Mouse (Mus musculus): ENCODE results near the gene Tfam. TPM values are rescaled to one million over a fixed set of nuclear protein-coding genes. Genes with fewer than 3 reads are reported as not detected.

Tfam gene
- polyA plus RNA-seq, 1 experiment = 12.6 TPM

- no peak for TF ChIP-seq POLR2A (IDR thresholded peaks at IDR 0.05; ENCODE audit: control insufficient read depth, extremely low read depth, insufficient read depth, low read length, poor library complexity)
- no peak for TF ChIP-seq CTCF (IDR thresholded peaks at IDR 0.05; ENCODE audit: borderline replicate concordance, control insufficient read depth, extremely low read depth, insufficient read depth, low read length, poor library complexity)
- no peak for DNase-seq
- H3K36me3 ChIP-seq (ENCODE audit: control insufficient read depth, insufficient read depth, low read length) = no peaks in the 10 kb centered on the region
- peaks cover 11% of the 10 kb centered on the region; the same call in 1 of the 2 replicates for H3K4me1 ChIP-seq (replicated peaks; ENCODE audit: control insufficient read depth, insufficient read depth, low read length)
- H3K27ac ChIP-seq (ENCODE audit: control insufficient read depth, insufficient read depth, low read length) = no peak overlapping the region
- H3K4me3 ChIP-seq (ENCODE audit: control insufficient read depth, insufficient read depth, low read length) = no peak overlapping the region
- 93% methylated on average over 11 of the region's 11 CpGs for WGBS
- H3K27me3 ChIP-seq (ENCODE audit: control insufficient read depth, insufficient read depth, low read length) = no peaks in the 10 kb centered on the region
Observed at GRCm38 (mm10) chr10:71267511-71267910, 29.4 kb upstream of the Tfam start.

GRCm38 (mm10) chr10:71265067-71265466, 27.0 kb upstream of the Tfam start:
- WGBS = 93% methylated on average over 4 of the region's 4 CpGs
- TF ChIP-seq CTCF (IDR thresholded peaks at IDR 0.05; ENCODE audit: borderline replicate concordance, control insufficient read depth, extremely low read depth, insufficient read depth, low read length, poor library complexity) (no peak), POLR2A (IDR thresholded peaks at IDR 0.05; ENCODE audit: control insufficient read depth, extremely low read depth, insufficient read depth, low read length, poor library complexity) (no peak)
- DNase-seq = no peak
- no peak overlapping the region for H3K27ac ChIP-seq (ENCODE audit: control insufficient read depth, insufficient read depth, low read length)
- H3K36me3 ChIP-seq (ENCODE audit: control insufficient read depth, insufficient read depth, low read length) = peaks cover 4% of the 10 kb centered on the region; the same call in 1 of the 2 replicates
- H3K27me3 ChIP-seq (ENCODE audit: control insufficient read depth, insufficient read depth, low read length) = no peaks in the 10 kb centered on the region
- H3K4me3 ChIP-seq (ENCODE audit: control insufficient read depth, insufficient read depth, low read length) = no peak overlapping the region
- H3K4me1 ChIP-seq (replicated peaks; ENCODE audit: control insufficient read depth, insufficient read depth, low read length) = peaks cover 11% of the 10 kb centered on the region; the same call in 1 of the 2 replicates

DNA sequence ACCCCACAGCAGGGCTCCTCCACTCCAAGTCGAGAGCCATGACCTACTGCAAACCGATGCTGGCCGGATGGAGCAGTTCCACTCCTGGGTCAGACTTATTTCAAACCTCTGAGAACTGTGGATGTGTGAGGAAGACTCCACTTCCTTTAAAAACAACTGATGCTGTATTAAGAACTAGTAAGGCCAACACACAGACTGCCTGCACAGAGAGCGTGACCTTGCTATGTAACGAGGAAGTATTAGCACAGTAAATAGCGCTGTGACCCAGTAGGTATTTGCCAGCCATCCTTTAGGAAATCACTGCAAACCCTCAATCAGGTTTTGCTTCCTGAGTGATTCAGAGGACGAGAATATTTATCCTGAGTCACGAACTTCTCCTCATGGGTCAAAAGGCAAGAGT, 23.6 kb upstream of the Tfam start:
- 92% methylated on average over 8 of the region's 8 CpGs for WGBS
- TF ChIP-seq CTCF (IDR thresholded peaks at IDR 0.05; ENCODE audit: borderline replicate concordance, control insufficient read depth, extremely low read depth, insufficient read depth, low read length, poor library complexity) (no peak), POLR2A (IDR thresholded peaks at IDR 0.05; ENCODE audit: control insufficient read depth, extremely low read depth, insufficient read depth, low read length, poor library complexity) (no peak)

GRCm38 (mm10) chr10:71258943-71259342, 20.9 kb upstream of the Tfam start:
- Histone ChIP-seq H3K36me3 (ENCODE audit: control insufficient read depth, insufficient read depth, low read length) (peaks cover 45% of the 10 kb centered on the region), H3K4me1 (replicated peaks; ENCODE audit: control insufficient read depth, insufficient read depth, low read length) (peaks cover 3% of the 10 kb centered on the region; the same call in 1 of the 2 replicates), H3K4me3 (ENCODE audit: control insufficient read depth, insufficient read depth, low read length) (no peak overlapping the region), H3K27ac (ENCODE audit: control insufficient read depth, insufficient read depth, low read length) (no peak overlapping the region), H3K27me3 (ENCODE audit: control insufficient read depth, insufficient read depth, low read length) (no peaks in the 10 kb centered on the region)
- 92% methylated on average over 5 of the region's 5 CpGs for WGBS
- no peak for TF ChIP-seq CTCF (IDR thresholded peaks at IDR 0.05; ENCODE audit: borderline replicate concordance, control insufficient read depth, extremely low read depth, insufficient read depth, low read length, poor library complexity)
- no peak for TF ChIP-seq POLR2A (IDR thresholded peaks at IDR 0.05; ENCODE audit: control insufficient read depth, extremely low read depth, insufficient read depth, low read length, poor library complexity)
- no peak for DNase-seq

More for the DNA sequence above, 23.6 kb upstream of the Tfam start:
- H3K36me3 ChIP-seq (ENCODE audit: control insufficient read depth, insufficient read depth, low read length) = peaks cover 24% of the 10 kb centered on the region
- no peak for DNase-seq
- no peaks in the 10 kb centered on the region for H3K27me3 ChIP-seq (ENCODE audit: control insufficient read depth, insufficient read depth, low read length)
- H3K4me3 ChIP-seq (ENCODE audit: control insufficient read depth, insufficient read depth, low read length) = no peak overlapping the region
- H3K4me1 ChIP-seq (replicated peaks; ENCODE audit: control insufficient read depth, insufficient read depth, low read length) = peaks cover 11% of the 10 kb centered on the region; the same call in 1 of the 2 replicates
- no peak overlapping the region for H3K27ac ChIP-seq (ENCODE audit: control insufficient read depth, insufficient read depth, low read length)

GRCm38 (mm10) chr10:71258516-71258915, 20.4 kb upstream of the Tfam start:
- Histone ChIP-seq H3K36me3 (ENCODE audit: control insufficient read depth, insufficient read depth, low read length) (peaks cover 45% of the 10 kb centered on the region), H3K27ac (ENCODE audit: control insufficient read depth, insufficient read depth, low read length) (no peak overlapping the region), H3K4me3 (ENCODE audit: control insufficient read depth, insufficient read depth, low read length) (no peak overlapping the region), H3K27me3 (ENCODE audit: control insufficient read depth, insufficient read depth, low read length) (no peaks in the 10 kb centered on the region), H3K4me1 (replicated peaks; ENCODE audit: control insufficient read depth, insufficient read depth, low read length) (no peaks in the 10 kb centered on the region)
- WGBS = 94% methylated on average over 8 of the region's 8 CpGs
- no peak for DNase-seq
- no peak for TF ChIP-seq POLR2A (IDR thresholded peaks at IDR 0.05; ENCODE audit: control insufficient read depth, extremely low read depth, insufficient read depth, low read length, poor library complexity)
- TF ChIP-seq CTCF (IDR thresholded peaks at IDR 0.05; ENCODE audit: borderline replicate concordance, control insufficient read depth, extremely low read depth, insufficient read depth, low read length, poor library complexity) = no peak

DNA sequence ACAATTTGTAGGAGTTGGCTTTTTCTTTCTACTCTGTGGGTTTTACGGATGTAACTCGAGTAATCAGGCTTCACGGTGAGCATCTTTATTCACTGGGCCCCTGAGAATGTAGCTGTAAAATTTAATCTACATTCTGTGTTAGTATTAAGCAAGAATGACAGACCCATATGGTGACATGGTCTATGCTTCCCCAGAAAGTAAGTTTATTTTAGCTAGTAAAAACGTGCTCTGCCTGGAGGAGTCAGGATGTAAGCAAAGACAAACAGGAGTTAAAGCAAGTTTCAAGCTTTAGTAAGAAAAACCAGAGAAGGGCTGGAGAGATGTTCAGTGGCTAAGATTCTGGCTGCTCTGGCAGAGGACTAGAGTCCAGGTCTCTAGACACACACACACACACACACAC, 15.1 kb upstream of the Tfam start:
- Histone ChIP-seq H3K36me3 (ENCODE audit: control insufficient read depth, insufficient read depth, low read length) (peaks cover 31% of the 10 kb centered on the region), H3K27me3 (ENCODE audit: control insufficient read depth, insufficient read depth, low read length) (no peaks in the 10 kb centered on the region), H3K4me3 (ENCODE audit: control insufficient read depth, insufficient read depth, low read length) (no peak overlapping the region), H3K27ac (ENCODE audit: control insufficient read depth, insufficient read depth, low read length) (no peak overlapping the region), H3K4me1 (replicated peaks; ENCODE audit: control insufficient read depth, insufficient read depth, low read length) (no peaks in the 10 kb centered on the region)
- no peak for TF ChIP-seq CTCF (IDR thresholded peaks at IDR 0.05; ENCODE audit: borderline replicate concordance, control insufficient read depth, extremely low read depth, insufficient read depth, low read length, poor library complexity)
- no peak for TF ChIP-seq POLR2A (IDR thresholded peaks at IDR 0.05; ENCODE audit: control insufficient read depth, extremely low read depth, insufficient read depth, low read length, poor library complexity)
- DNase-seq = no peak
- 89% methylated on average over 4 of the region's 4 CpGs for WGBS

DNA sequence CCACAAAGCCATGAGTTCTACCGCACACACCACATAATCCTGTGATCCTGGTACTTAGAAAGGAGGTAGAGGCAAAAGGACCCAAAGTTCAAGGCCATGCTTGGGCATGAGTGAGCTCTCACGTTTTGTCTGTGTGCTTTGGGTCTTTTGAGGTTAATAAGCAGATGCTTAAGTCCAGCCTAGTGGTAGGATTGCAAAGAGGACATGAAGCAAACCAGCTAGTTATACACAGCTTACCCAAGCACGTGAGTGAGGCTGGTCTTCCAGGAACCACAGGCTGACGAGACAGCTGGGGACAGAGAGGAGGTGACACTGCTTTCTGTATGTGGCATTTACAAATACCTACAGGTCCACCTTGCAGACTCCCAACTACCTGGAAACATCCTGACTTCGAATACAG, 14.3 kb upstream of the Tfam start:
- Histone ChIP-seq H3K4me3 (ENCODE audit: control insufficient read depth, insufficient read depth, low read length) (no peak overlapping the region), H3K4me1 (replicated peaks; ENCODE audit: control insufficient read depth, insufficient read depth, low read length) (no peaks in the 10 kb centered on the region), H3K27ac (ENCODE audit: control insufficient read depth, insufficient read depth, low read length) (no peak overlapping the region), H3K36me3 (ENCODE audit: control insufficient read depth, insufficient read depth, low read length) (peaks cover 24% of the 10 kb centered on the region), H3K27me3 (ENCODE audit: control insufficient read depth, insufficient read depth, low read length) (no peaks in the 10 kb centered on the region)
- 86% methylated on average over 5 of the region's 5 CpGs for WGBS
- TF ChIP-seq CTCF (IDR thresholded peaks at IDR 0.05; ENCODE audit: borderline replicate concordance, control insufficient read depth, extremely low read depth, insufficient read depth, low read length, poor library complexity) = no peak
- DNase-seq = no peak

All from thymus, adult 2 months (tissue).